Mouse (Mus musculus): ENCODE measurements around the gene Kif6. TPM values are rescaled to one million over a fixed set of nuclear protein-coding genes. Genes with fewer than 3 reads are reported as not detected.

Gene Kif6
- total RNA-seq, 2 experiments from 2014 or later, result 1.4 to 2.2 TPM

- DNase-seq (ENCODE audit: low spot score in 2 of 2), result no peak
- intact Hi-C loops (cut with DNase I), result no loop called here
These were observed 156.9 kb downstream of the Kif6 start for GRCm38 (mm10) chr17:49771703-49772315.

- intact Hi-C loops (cut with DNase I), result no loop called here
These were observed 162.3 kb downstream of the Kif6 start for GRCm38 (mm10) chr17:49777115-49777839.

GRCm38 (mm10) chr17:49779066-49779465 lies 164.1 kb downstream of the Kif6 start:
- DNase-seq (ENCODE audit: low spot score in 2 of 2), result no peak
- intact Hi-C loops (cut with DNase I), result no loop called here

More at GRCm38 (mm10) chr17:49777115-49777839, 162.3 kb downstream of the Kif6 start:
- no peak for DNase-seq (ENCODE audit: low spot score in 2 of 2)

- intact Hi-C loops (cut with DNase I), result no loop called here
- peak; percentile 12 to 21 for DNase-seq (ENCODE audit: low spot score in 2 of 2)
These were observed 164.6 kb downstream of the Kif6 start for GRCm38 (mm10) chr17:49779576-49779975.

- DNase-seq (ENCODE audit: low spot score in 2 of 2), result no peak
- intact Hi-C loops (cut with DNase I), result no loop called here
These were observed 170.9 kb downstream of the Kif6 start for GRCm38 (mm10) chr17:49785851-49786250.

GRCm38 (mm10) chr17:49787351-49787750 lies 172.4 kb downstream of the Kif6 start:
- intact Hi-C loops (cut with DNase I), result no loop called here
- DNase-seq (ENCODE audit: low spot score in 2 of 2), result no peak

- DNase-seq (ENCODE audit: low spot score in 2 of 2), result no peak
- intact Hi-C loops (cut with DNase I), result no loop called here
These were observed 173.4 kb downstream of the Kif6 start for GRCm38 (mm10) chr17:49788187-49788974.

- intact Hi-C loops (cut with DNase I), result no loop called here
These were observed 176.6 kb downstream of the Kif6 start for GRCm38 (mm10) chr17:49791546-49791945.

GRCm38 (mm10) chr17:49792217-49792743 lies 177.3 kb downstream of the Kif6 start:
- no peak for DNase-seq (ENCODE audit: low spot score in 2 of 2)
- intact Hi-C loops (cut with DNase I), result no loop called here

More at GRCm38 (mm10) chr17:49791546-49791945, 176.6 kb downstream of the Kif6 start:
- no peak for DNase-seq (ENCODE audit: low spot score in 2 of 2)

- intact Hi-C loops (cut with DNase I), result no loop called here
These were observed 178.0 kb downstream of the Kif6 start for GRCm38 (mm10) chr17:49792946-49793345.

GRCm38 (mm10) chr17:49793965-49794364 lies 179.0 kb downstream of the Kif6 start:
- no peak for DNase-seq (ENCODE audit: low spot score in 2 of 2)
- intact Hi-C loops (cut with DNase I), result no loop called here

More at GRCm38 (mm10) chr17:49792946-49793345, 178.0 kb downstream of the Kif6 start:
- no peak for DNase-seq (ENCODE audit: low spot score in 2 of 2)

GRCm38 (mm10) chr17:49795241-49795640 lies 180.3 kb downstream of the Kif6 start:
- intact Hi-C loops (cut with DNase I), result no loop called here
- DNase-seq (ENCODE audit: low spot score in 2 of 2), result no peak

GRCm38 (mm10) chr17:49796116-49796515 lies 181.2 kb downstream of the Kif6 start:
- intact Hi-C loops (cut with DNase I), result no loop called here
- no peak for DNase-seq (ENCODE audit: low spot score in 2 of 2)

GRCm38 (mm10) chr17:49799168-49799567 lies 184.2 kb downstream of the Kif6 start:
- no peak for DNase-seq (ENCODE audit: low spot score in 2 of 2)
- intact Hi-C loops (cut with DNase I), result no loop called here

- DNase-seq (ENCODE audit: low spot score in 2 of 2), result no peak
- intact Hi-C loops (cut with DNase I), result no loop called here
These were observed 185.2 kb downstream of the Kif6 start for GRCm38 (mm10) chr17:49800157-49800556.

GRCm38 (mm10) chr17:49807461-49807860 lies 192.5 kb downstream of the Kif6 start:
- no peak for DNase-seq (ENCODE audit: low spot score in 2 of 2)
- intact Hi-C loops (cut with DNase I), result no loop called here

- DNase-seq (ENCODE audit: low spot score in 2 of 2), result no peak
- intact Hi-C loops (cut with DNase I), result no loop called here
These were observed 193.9 kb downstream of the Kif6 start for GRCm38 (mm10) chr17:49808712-49809343.

- no peak for DNase-seq (ENCODE audit: low spot score in 2 of 2)
- intact Hi-C loops (cut with DNase I), result no loop called here
These were observed 199.1 kb downstream of the Kif6 start for GRCm38 (mm10) chr17:49813893-49814640.

- intact Hi-C loops (cut with DNase I), result no loop called here
- DNase-seq (ENCODE audit: low spot score in 2 of 2), result no peak
These were observed 201.2 kb downstream of the Kif6 start for GRCm38 (mm10) chr17:49816067-49816565.
